Mouse (Mus musculus) megakaryocyte, embryonic 14.5 days (primary cell): Measurements from ENCODE around the gene Rhof.

Source experiments
- FLI1 ChIP-seq: IDR thresholded peaks from 2 replicates; pipeline ENCODE4 v1.6.1; 2012; ENCODE audit warnings: low read length, inconsistent platforms, mixed read lengths
- GATA1 ChIP-seq: IDR thresholded peaks from 3 replicates; pipeline ENCODE4 v1.6.1; 2012; ENCODE audit warnings: mixed read lengths, low read length, inconsistent platforms, borderline replicate concordance

DNA sequence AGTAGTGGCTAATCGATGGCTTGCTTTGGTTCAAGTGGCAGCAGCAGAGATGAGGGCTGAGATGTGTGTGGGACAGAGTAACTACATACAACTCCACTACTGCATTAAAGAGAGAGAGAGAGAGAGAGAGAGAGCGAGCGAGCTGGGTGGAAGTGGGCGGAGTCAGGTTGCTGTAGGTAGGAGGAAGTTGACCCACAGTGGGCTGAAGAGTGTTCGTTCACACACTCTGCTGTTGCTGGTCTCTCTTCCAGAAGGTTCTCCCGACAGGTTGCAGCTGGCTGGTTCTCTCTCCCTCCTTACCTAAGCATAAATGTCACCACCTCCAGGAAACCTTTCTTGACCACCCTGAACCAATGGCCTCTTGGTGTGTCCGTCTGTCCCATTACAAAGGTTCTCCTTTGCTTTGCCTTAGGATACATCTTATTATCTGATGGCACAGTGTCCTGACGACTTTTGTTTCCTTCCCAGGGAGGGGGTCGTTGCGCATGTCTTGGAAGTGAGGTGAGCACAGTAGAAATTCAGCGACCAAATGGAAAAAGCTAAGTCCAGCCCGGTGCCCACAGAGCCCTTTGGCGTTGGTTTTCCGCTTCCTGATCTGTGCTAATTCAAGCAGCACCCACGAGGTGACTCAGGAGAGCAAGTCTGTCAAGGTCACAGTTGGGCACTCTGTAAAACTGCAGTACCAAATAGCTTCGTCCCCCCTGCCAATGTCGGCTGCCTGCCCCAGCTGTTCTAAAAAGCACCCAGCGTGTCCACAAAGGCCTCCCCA lies 6.7 kb downstream of the Rhof start:
- no peak for TF ChIP-seq GATA1
- TF ChIP-seq FLI1 = no peak
